Mouse (Mus musculus): ENCODE results near the gene Hoxa7. TPM values are rescaled to one million over a fixed set of nuclear protein-coding genes. Genes with fewer than 3 reads are reported as not detected.

The Hoxa7 gene
- polyA plus RNA-seq, 2 experiments from 2014 or later: not detected

GRCm38 (mm10) chr6:52252775-52253376, 31.2 kb upstream of the Hoxa7 start:
- peak; percentile 14 for ATAC-seq

DNA sequence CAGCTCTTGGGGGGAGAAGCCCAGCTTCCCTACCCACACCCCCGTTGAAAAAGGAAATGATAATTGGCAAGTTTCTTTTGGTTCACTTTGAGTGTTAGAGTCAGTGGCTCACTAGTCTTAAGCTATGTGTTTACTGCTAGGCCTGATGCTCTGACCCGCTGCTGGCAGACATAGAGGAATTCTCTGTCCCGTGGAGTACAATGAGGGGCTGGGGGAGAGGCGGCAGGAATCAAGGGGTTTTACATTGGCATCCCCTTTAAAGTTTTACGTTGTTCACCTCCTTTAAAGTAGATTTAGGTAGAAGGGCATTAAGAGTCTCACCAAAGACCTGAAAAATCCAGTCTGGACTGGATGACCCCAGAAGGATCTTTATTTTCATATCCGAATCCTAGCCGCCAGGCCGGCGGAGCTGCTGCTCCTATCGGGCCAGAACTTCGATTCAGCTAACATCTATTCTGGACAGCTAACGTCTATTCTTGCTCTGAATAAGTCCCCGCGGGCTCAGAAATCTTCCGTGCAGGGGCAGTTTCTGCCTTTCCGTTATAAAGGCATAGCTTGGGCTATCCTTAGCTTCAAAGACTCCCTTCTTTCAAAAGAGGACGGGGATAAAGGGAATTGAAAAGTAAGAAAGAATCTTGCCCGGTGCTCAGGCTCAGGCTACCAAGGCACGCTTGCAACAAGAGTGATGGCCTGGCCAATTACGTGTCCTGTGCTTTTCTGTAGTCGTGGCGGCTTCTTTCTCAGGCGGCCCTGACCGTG, 30.5 kb upstream of the Hoxa7 start:
- ATAC-seq: no peak

GRCm38 (mm10) chr6:52251177-52251879, 29.7 kb upstream of the Hoxa7 start:
- no peak for ATAC-seq

DNA sequence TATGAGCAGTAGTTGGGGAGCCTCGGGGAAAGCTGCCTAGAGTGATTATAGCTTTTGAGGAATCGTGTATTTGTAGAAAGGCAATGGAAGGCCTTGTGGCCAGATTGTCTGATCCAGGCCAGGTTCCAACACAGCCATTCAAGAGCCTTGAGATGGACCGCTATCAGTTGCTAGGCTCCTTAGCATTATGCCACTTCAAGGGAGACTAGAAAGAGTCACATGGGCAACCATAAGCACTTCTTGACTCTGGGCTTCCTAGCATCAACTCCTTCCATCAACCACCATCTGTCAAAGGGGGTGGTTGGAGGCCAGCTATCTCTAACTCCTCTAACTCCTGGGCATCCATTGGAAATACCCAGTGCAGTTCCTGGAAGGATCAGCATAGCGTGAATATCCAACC, 28.2 kb upstream of the Hoxa7 start:
- ATAC-seq: no peak

- no peak for ATAC-seq
Observed at GRCm38 (mm10) chr6:52249415-52249738, 27.7 kb upstream of the Hoxa7 start.

- ATAC-seq: no peak
Observed at GRCm38 (mm10) chr6:52248638-52249414, 27.2 kb upstream of the Hoxa7 start.

GRCm38 (mm10) chr6:52247766-52248637, 26.3 kb upstream of the Hoxa7 start:
- ATAC-seq: no peak

- ATAC-seq: no peak
Observed at GRCm38 (mm10) chr6:52246916-52247315, 25.3 kb upstream of the Hoxa7 start.

GRCm38 (mm10) chr6:52246403-52246803, 24.7 kb upstream of the Hoxa7 start:
- ATAC-seq: peak; percentile 30

DNA sequence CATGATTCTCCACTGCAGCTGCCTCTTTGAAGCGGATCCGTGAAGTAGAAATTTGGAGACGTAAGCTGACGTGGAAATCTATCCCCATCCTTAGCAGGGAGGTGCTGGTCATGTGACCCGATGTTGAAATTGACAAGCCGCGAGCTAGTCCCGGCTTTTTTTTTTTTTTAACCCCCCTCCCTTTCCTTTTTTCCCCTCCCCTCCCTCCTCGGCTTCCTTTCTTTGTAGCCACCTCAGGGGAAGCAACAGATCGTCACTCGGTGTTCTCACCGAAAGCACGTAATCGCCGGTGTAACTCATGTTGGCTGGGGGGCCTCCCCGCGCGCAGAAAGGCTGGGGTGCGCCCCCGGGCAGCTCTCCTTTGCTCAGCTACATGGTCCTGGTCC, 24.1 kb upstream of the Hoxa7 start, which contains the start of gene Hoxa11:
Hoxa11 (minus strand) TSS at position 54 of the 386 bp plus-strand sequence.
- ATAC-seq: no peak

GRCm38 (mm10) chr6:52245040-52245756, 23.5 kb upstream of the Hoxa7 start:
- no peak for ATAC-seq

- no peak for ATAC-seq
Observed at GRCm38 (mm10) chr6:52244471-52245039, 22.9 kb upstream of the Hoxa7 start.

GRCm38 (mm10) chr6:52243681-52244121, 22.0 kb upstream of the Hoxa7 start:
- no peak for ATAC-seq

DNA sequence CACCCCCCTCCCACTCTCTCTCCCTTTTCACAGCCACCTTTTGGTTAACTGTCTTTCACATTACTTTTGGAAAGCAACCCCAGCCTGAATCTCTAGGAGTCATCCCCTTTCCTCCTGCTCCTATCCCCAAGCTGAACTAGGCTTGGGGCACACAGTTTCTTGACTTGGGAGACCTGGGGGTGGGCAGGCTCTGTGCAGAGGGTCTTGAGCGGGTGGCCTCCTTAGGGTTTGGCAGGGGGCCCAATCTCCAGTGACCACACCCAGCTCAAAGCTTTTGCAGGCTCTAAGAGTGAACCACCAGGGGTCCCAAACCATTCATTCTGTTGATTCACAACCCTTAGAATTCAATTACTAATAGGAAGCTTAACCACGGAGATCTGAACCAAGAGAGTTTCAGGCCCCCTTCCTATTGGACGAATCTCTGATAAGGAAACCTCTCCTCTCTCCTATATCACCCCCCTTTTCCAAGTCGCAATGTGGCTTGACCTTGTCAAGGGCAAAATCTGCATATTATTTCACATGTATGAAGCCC, 21.2 kb upstream of the Hoxa7 start:
- ATAC-seq: no peak

DNA sequence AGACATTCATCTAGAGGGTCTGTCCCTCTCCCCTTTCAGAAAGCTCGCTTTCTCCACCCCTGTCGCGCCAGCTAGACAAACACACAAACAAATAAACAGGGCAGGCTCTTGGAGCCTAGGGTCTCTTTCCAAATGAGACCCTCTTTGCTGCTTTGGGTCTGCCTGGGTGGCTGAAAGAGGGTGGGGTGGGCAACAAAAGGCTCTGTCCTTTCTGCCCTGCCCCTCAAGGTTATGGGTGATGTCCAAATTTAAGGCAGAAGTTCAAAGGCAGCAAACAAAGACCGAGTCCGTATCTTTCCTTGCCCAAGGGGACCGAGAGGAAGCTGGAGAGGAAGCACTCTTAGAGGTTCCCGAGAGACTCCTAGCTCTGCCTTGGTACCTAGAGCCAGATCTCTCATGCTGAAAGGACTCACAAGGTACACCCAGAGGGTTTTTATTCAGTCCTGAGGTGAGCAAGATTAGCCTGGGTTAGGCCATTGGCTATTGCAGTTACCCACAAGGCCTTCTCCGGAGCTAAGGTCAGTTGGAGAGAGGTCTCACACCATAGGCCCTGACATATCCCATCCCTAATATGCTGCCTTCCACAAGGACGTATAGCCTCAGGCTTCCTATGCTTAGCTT, 19.5 kb upstream of the Hoxa7 start:
- no peak for ATAC-seq

DNA sequence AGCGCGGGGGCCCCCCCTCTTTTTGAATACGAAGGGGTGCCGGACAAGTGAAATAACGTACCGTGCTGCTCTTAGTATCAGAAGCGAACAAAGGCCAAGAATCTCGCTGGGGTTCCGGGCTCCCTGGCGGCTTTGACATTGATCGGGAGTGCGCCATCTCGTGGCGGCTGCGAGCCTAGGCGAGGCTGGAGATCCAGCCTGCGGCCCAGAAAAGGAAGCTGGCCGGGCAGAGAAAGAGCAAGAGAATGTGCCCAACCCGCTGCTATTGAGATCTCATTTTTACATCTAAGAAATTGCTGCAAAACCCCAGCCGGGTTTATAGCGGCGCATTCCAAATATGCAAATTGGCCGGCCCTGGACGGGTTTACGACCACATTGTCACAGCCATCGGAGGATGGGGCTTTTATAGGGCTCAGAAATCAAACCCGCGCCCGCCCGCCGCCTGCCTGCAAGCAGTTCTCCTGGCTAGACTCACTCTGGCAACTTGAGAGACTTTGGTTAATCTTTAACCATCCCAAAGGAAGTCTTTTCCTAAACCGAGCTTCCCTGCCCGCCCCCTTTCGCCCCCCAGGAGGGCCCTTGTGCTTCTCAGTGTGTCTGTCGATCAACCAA, 18.8 kb upstream of the Hoxa7 start, which contains the start of gene Hoxa10:
Hoxa10 (minus strand) TSS at position 466 of the 612 bp plus-strand sequence.
- peak; percentile 79 for ATAC-seq

- ATAC-seq: peak; percentile 7
Observed at GRCm38 (mm10) chr6:52239625-52240388, 18.2 kb upstream of the Hoxa7 start.

DNA sequence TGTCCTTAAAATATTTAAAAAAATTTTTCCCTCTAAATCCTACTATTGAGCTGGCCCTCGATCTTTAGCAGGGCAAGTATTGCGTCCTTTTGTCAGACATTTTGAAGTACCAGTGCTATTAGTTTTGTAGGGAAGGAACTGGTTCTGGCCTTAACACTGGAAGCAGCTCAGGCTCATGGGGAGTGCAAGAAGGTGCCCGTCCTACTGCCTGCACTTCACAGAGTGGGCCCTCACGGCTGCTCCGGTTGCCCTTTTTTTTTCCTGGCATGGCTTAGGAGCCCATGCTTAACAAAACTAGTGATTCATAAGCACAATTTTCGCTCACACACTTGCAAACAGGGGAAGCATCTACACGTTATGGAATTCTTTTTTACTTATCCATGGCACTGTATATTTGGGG, 17.3 kb upstream of the Hoxa7 start:
- no peak for ATAC-seq

- ATAC-seq: no peak
Observed at GRCm38 (mm10) chr6:52238155-52238545, 16.5 kb upstream of the Hoxa7 start.

Measured in activated CD4-positive, CD25-positive, alpha-beta regulatory T cell, adult 4 months (primary cell).